Mouse (Mus musculus) bone marrow macrophage, adult 2 months (primary cell): Measurements from ENCODE around the gene Zmynd8.
"Not testable (repeated sequence)": the region's sequence is repeated elsewhere in the genome, so short reads cannot be mapped to it uniquely, and the experiment has no call there.

Experiments used
- CTCF ChIP-seq: IDR thresholded peaks from 2 replicates; pipeline ENCODE4 v1.5.1; 2012; ENCODE audit warnings: low read depth, mild to moderate bottlenecking, low read length, moderate library complexity
- POLR2A ChIP-seq: IDR thresholded peaks from 2 replicates; pipeline ENCODE4 v1.6.1; 2012; ENCODE audit warnings: mild to moderate bottlenecking, low read depth, low read length, borderline replicate concordance

DNA sequence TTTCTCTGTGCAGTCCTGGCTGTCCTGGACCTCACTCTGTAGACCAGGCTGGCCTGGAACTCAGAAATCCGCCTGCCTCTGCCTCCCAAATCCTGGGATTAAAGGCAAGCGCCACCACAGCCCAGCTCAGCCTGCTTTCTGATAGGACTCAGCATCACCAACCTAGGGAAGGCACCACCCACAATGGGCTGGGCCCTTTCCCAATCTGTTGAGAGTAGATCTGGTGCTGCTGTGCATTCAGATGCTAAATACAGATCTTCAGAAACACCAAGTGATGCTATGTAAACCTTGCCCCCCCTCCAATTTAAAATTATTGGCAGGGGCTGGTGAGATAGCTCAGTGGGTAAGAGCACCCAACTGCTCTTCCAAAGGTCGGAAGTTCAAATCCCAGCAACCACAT is 98.6 kb downstream of the Zmynd8 start:
- TF ChIP-seq CTCF, POLR2A: not testable (repeated sequence)
